Mouse (Mus musculus) ovary, adult 18-20 months (tissue): ENCODE measurements around the gene Gm45062.
A peak's percentile ranks its signal among the peaks of the same experiment; 100 is the strongest.
"Not testable (repeated sequence)": the region's sequence is repeated elsewhere in the genome, so short reads cannot be mapped to it uniquely, and the experiment has no call there.

Experiments used
- DNase-seq: peaks from one replicate; pipeline ENCODE4 v3.0.0; 2022; ENCODE audit warnings: low spot score, mixed read lengths

Gm45062 gene

DNA sequence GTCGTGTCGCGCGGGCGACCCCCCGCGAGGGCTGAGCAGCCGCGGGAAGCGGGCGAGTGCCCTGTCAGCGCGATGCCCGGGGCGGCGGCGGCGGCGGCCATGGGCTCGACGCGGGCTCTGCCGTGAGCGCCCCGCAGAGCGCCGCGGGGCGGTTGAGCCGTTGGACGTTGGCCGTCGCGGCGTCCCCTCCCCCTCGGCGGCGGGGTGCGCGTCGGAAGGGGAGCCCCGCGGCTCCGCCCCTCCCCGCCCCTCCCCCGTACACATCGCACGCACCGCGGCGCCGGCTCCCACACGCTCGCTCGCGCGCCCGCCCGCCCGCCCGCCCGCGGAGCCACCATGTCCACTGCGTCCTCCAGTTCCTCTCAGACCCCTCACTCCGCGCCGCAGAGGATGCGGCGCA is 250.3 kb downstream of the Gm45062 start, which contains the start of gene Glcci1:
TSS of gene Glcci1 (plus strand) at position 50 of the 400 bp plus-strand sequence.
- DNase-seq: peak; percentile 56

DNA sequence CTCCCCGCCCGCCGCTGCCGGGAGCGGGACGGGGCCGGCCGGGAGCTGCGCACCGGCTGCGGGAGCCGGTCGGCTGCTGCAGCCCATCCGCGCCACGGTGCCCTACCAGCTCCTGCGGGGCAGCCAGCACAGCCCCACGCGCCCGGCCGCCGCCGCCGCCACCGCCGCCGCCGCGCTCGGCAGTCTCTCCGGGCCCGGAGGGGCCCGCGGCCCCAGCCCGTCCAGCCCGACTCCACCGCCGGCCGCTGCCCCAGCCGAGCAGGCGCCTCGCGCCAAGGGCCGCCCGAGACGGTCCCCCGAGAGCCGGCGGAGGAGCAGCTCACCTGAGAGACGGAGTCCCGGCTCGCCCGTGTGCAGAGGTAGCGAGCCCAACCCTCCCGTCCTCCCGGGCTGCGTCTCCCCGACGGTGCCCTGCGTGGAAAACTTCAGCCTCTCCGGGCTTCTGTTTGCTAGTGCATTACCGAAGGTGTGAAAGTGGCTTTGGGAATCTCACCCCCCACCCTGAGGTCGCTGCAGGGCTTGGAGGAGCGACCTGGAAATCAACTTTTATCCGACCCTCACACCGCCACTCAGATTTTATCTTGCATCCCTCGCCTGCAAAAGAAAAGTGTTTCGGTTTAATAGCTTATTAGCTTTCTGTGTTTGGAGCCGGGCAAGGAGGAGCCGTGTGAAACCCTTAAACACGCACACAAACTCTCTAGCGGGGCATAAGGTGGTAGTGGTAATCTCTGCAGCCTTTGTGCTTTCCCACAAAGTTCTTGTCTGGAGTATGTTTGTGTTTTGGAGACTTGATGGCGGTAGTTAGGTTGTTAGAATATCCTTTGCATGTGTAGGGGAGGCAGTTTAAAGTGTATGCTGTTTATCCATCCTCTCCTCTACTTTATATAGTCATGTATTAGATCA is 251.0 kb downstream of the Gm45062 start:
- DNase-seq: no peak

DNA sequence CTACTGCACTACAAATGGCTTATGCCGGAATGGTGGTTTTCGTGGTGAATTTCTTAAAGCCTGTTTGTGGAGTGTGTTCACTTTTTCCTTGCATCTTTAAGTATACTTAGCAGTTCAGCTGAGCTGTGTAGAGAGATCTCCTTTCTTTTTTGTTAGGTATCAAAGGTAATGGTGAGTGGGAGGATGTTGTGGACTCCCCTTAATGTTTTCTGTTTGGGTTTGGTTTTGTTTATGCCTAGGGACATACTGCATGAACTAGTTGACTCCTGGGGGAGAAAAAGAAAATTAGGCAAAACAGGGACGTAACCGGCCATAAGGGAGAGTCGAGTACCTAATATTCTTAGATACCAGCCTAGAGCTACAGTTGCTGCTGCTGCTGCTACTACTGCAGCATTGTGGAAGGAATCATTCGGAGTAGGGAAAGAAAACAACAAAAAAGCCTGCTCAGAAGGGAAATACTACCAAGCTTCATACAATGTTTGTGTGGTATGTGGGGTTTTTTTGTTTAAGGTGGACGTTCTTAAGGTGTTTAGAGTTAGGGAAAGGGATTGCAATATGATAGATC is 251.7 kb downstream of the Gm45062 start:
- DNase-seq: no peak

- DNase-seq: no peak
Measured at GRCm38 (mm10) chr6:8511447-8511846, 252.2 kb downstream of the Gm45062 start.

- no peak for DNase-seq
Measured at GRCm38 (mm10) chr6:8512416-8512815, 253.2 kb downstream of the Gm45062 start.

DNA sequence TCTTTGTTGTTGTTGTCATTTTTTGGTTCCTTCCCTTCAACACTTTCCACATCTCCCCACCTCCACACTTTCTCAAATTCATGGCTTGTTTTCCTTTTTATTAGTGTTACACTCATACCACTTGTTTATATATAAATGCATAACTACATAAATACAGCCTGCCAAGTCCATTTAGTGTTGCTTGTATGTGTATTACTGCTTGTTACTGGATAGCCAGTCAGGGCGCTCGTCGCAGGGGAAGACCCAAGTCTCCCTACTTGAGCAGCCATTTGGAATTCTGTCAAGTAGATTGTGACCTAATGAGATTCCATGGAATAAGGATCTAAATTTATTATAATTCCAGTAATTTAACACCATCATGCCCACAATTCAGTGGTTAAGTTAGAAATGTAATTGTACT is 260.4 kb downstream of the Gm45062 start:
- DNase-seq: no peak

DNA sequence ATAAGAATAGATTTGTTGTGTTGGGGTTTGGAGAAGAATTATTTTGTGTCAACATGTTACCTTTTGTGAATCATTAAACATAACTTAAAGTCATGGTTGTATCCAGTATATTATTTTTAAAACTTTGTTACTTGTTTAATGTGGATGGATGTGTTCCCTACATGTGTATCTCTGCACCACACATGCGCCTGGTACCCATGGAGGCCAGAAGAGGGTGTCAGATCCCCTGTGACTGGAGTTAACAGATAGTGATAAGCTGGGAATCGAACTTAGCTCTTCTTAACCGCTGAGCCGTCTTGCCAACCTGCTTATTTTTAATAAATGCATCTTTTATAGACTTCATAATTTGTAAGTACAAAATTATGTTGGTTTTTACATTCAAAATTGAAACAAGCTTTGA is 262.0 kb downstream of the Gm45062 start:
- no peak for DNase-seq

- no peak for DNase-seq
Measured at GRCm38 (mm10) chr6:8524717-8525116, 265.5 kb downstream of the Gm45062 start.

GRCm38 (mm10) chr6:8531104-8531894 is 272.0 kb downstream of the Gm45062 start:
- DNase-seq: no peak

DNA sequence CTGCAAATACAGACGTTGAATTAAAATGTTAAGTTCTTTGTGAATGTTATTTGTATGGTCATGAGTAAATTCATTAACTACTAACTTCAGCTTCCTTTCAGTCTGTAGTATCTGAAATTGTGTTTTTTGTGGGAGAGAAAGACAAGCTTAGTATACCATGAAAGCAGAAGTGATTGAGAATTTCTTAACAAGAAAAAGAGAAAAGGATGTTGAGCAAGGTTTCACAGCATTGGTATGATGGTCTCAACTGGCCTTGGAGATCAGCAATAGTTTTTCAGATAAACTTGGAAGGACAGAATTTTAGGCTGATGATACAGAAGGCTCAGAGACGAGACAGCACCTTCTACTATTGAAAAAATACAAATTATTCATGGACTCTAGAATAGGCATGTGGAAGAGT is 277.7 kb downstream of the Gm45062 start:
- DNase-seq: no peak

GRCm38 (mm10) chr6:8541531-8541930 is 282.3 kb downstream of the Gm45062 start:
- DNase-seq: not testable (repeated sequence)

DNA sequence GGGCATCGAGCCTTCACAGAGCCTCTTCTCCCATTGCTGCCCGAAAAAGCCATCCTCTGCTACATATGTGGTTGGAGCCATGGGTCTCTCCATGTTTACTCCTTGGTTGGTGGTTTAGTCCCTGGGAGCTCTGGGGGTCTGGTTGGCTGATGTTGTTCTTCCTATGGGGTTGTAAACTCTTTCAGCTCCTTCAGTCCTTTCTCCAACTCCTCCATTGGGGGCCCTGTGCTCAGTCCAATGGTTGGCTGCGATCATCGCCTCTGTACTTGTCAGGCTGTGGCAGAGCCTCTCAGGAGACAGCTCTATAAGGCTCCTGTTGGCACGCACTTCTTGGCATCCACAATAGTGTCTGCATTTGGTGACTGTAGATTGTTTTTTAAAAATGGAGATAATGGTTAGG is 285.6 kb downstream of the Gm45062 start:
- no peak for DNase-seq

DNA sequence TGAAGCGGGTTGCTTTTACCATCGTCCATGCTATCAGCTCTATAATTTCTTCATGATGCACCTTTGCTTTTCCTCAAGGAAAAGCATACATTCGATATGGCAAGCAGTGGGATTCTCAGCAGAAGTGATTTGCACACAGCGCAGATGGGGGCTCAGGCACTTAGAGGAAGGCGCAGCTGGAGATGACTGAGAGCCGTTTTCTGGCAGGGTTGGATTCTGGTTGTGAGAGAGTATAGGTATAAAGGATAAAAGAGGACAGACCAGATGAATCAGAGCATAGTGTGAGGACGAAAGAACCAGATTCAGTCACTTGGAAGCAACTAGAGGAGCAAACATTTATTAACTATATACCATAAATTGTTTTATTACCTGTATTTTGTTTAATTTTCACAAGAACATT is 286.5 kb downstream of the Gm45062 start:
- DNase-seq: no peak

GRCm38 (mm10) chr6:8551155-8551554 is 291.9 kb downstream of the Gm45062 start:
- DNase-seq: no peak

DNA sequence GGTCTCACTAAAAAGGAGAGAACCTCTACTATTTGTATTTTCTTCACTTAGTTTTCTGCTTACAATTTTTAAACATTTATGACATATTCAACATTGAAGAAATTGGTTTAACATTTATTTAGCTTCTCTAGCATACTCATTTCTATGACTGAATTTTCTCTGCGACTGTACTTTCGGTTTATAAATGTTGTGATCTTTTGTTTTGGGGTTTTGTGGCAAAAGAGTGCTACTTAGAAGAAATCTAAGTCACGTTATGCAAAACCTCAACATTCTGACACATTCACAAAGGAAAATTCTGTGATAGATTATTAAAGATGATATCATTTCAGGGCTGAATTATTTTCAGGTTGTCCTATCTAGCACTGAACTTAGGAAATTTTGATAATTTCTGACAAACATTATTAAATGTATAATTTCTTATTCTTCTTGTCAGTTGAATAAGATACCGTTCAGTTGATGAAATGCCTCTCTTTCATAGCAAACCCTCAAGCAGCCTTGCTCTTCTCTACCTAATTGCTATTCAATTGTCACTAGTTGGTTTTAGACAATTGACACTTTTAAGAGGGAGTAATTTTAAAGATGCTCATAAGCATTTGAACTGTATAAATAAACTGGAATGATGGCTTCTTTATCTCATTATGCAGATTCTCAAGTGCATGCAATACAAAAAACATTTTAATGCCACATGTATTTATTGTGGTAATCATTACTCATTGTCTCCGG is 297.8 kb downstream of the Gm45062 start:
- DNase-seq: no peak

DNA sequence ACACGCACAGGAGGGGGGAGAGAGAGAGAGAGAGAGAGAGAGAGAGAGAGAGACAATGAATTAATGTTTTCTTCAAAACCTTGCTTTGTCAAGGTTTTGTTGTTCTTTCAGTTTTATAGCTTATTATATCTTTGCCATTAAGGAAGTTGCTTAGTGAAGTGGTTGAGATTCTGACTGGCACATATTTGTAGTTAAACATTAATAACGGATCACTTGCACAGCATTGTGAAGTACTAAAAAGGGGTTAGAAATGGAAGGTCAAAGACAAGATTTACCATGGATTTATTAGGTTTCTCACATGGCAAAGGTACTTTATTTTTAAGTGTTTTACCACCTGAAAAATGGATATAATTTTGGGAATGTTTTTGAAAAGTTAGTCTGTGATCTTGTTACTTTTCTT is 301.4 kb downstream of the Gm45062 start:
- DNase-seq: no peak

GRCm38 (mm10) chr6:8582377-8582776 is 323.1 kb downstream of the Gm45062 start:
- DNase-seq: no peak

- DNase-seq: no peak
Measured at GRCm38 (mm10) chr6:8583892-8584291, 324.6 kb downstream of the Gm45062 start.

GRCm38 (mm10) chr6:8591665-8592064 is 332.4 kb downstream of the Gm45062 start:
- no peak for DNase-seq

DNA sequence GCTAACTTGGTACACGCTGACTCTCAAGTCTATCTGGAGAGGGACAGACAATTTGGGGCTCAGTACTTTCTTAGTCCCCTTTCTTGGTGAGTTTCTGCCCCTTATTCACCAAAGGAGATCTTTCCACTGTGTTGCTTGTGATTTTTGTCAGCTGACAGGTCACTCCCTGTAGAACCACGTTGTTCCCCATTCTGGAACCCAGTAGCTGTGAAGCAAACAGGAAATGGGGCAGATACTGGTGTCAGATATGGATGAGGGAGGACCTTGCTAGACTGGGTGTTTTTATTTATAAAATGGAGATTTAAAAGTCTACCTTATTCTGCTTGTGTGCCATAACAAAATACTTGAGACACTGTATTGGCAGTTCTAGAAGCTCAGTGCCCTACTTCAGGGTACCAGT is 358.1 kb downstream of the Gm45062 start:
- no peak for DNase-seq

DNA sequence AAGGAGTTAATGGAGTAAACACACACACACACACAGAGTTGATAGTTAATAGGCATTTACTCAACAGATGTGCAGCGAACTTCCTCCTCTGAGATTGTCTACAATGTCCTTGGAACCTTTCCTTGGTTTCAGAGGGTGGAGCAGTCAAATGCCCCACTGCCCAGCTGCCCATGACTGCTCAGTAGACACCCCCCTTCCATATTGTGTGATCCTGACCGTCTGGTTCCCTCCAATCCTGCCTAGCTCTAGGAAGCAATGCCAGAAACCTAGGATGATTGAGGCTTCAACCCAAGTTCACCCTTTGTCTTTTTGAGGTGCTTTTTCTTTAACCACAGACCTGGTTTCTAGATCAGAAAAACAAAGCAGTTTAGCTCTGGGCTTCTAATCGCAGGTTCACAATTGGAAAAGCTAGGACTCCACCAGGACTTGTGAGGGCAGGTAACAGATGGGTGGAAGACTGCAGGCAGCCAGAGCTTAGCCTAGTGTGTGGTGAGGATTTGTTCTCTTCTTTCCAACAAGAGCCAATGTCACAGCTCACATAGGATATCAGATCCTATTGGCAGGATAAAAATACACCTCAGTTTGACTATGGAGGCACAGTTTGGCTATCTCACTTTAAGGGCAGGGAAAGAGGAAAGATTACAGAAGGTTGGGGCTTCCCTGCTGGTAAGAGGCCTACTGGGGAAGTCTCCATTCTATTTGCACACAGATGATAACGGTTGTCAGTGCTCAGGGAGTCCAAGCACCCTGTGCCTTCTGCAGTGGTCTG is 360.5 kb downstream of the Gm45062 start:
- DNase-seq: no peak
